Mouse (Mus musculus): Measurements from ENCODE around the gene 6030468B19Rik.

DNA sequence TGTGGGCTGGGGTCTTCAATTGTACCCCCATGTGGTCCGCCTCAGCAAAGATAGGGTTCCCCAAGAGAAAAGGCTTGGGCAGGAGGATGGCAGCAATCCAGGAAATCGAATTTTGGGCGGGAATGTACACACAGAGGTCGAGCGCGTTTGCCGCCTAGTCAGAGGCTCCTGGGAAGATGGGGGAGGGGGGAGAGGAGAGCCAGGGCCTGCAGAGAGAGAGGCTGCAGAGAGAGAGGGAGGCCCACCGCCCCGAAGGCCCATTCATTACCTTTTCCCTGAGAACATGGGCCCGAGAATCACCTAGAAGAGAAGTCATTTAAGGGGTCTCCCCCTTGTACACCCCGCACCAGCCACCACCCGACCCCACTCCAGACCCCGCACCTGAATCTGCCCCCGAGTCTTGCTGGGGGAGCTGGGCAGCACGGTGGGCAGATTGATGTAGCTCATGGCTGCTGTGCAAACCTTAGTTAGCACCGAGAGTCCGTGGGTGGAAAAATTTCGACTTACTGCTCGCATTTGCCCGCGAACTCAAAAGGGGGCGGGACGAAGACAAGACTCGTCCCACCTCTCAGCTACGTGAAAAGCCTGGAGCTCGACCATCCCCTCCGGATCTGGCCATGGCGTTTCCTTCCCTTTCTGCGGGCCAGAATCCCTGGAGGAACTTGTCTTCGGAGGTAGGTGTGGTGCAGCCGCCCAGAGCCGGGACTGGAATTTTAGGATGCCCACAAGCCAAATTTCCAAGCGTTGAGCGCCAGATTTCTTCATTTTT, 28.1 kb downstream of the 6030468B19Rik start, which contains the start of the genes Afmid and Tk1:
- no peak for TF ChIP-seq CTCF (IDR thresholded peaks at IDR 0.05; ENCODE audit: low read depth)
- 0 out of 2 replicates have a peak, but pooled peaks have one; percentile 6 for TF ChIP-seq EP300 (IDR thresholded peaks at IDR 0.05; ENCODE audit: low read depth)

Data from liver, embryonic 14.5 days (tissue).